Mouse (Mus musculus) MEL (cell line): ENCODE data around the gene Ptgds. TPM values are rescaled to one million over a fixed set of nuclear protein-coding genes. Genes with fewer than 3 reads are reported as not detected.

Experiments
- DNase-seq: peaks from one replicate; pipeline ENCODE4 v3.0.0; 2011; ENCODE audit warnings: low read depth, low spot score
- H3K27ac ChIP-seq: 2 replicates; pipeline ENCODE4 v1.5.1; 2012; ENCODE audit warnings: low read depth, mild to moderate bottlenecking, control low read depth, low read length, moderate library complexity; ENCODE audit not compliant: control insufficient read depth
- H3K27me3 ChIP-seq, 2 experiments: fragments of 150-350 bp in 1 of 2; sonication (generic) in 1 of 2; 2 replicates each; pipeline ENCODE4 v1.6.1; 2012; ENCODE audit warnings: low read length in 2 of 2, mild to moderate bottlenecking in 2 of 2, improper control_type of control experiment in 1 of 2, moderate library complexity in 1 of 2; ENCODE audit not compliant: insufficient read depth in 2 of 2, control insufficient read depth in 1 of 2
- H3K36me3 ChIP-seq, 2 experiments: 2 replicates each; pipeline ENCODE4 v1.6.1; 2012 to 2014; ENCODE audit warnings: low read length in 2 of 2, improper control_type of control experiment in 1 of 2, inconsistent platforms in 1 of 2, mild to moderate bottlenecking in 1 of 2; ENCODE audit not compliant: insufficient read depth in 2 of 2, control insufficient read depth in 1 of 2
- H3K4me1 ChIP-seq, 2 experiments: fragments of 150-350 bp in 1 of 2; sonication (generic) in 1 of 2; 2 replicates each; pipeline ENCODE4 v1.6.1; 2012; ENCODE audit warnings: low read length in 2 of 2, improper control_type of control experiment in 1 of 2, mild to moderate bottlenecking in 1 of 2; ENCODE audit not compliant: insufficient read depth in 2 of 2, control insufficient read depth in 1 of 2
- H3K4me3 ChIP-seq, 2 experiments: fragments of 150-350 bp in 1 of 2; sonication (generic) in 1 of 2; 2 replicates each; pipeline ENCODE4 v1.5.1; 2012; ENCODE audit warnings: low read depth in 2 of 2, low read length in 2 of 2, mild to moderate bottlenecking in 2 of 2, moderate library complexity in 2 of 2, control low read depth in 1 of 2, improper control_type of control experiment in 1 of 2; ENCODE audit not compliant: control insufficient read depth in 1 of 2, insufficient read depth in 1 of 2
- H3K79me2 ChIP-seq: 2 replicates; pipeline ENCODE4 v1.6.1; 2012; ENCODE audit warnings: mild to moderate bottlenecking, low read length, moderate library complexity; ENCODE audit not compliant: control insufficient read depth, poor library complexity, insufficient read depth
- H3K9ac ChIP-seq: 2 replicates; pipeline ENCODE4 v1.6.1; 2012; ENCODE audit warnings: low read depth, mild to moderate bottlenecking, control low read depth, low read length, moderate library complexity; ENCODE audit not compliant: control insufficient read depth, poor library complexity, severe bottlenecking
- H3K9me3 ChIP-seq: fragments of 150-350 bp; sonication (generic); replicated peaks from 2 replicates; pipeline ENCODE4 v1.6.1; 2012; ENCODE audit warnings: mild to moderate bottlenecking, low read length, improper control_type of control experiment, moderate library complexity; ENCODE audit not compliant: insufficient read depth
- BHLHE40 ChIP-seq: IDR thresholded peaks from 2 replicates; pipeline ENCODE4 v1.6.1; 2012; ENCODE audit warnings: low read depth, mild to moderate bottlenecking, inconsistent platforms, low read length, improper control_type of control experiment, borderline replicate concordance
- CHD1 ChIP-seq: IDR thresholded peaks from 2 replicates; pipeline ENCODE4 v1.6.1; 2012; ENCODE audit warnings: low read depth, mild to moderate bottlenecking, inconsistent platforms, low read length, improper control_type of control experiment
- CHD2 ChIP-seq: IDR thresholded peaks from 2 replicates; pipeline ENCODE4 v1.6.1; 2011; ENCODE audit warnings: low read length, improper control_type of control experiment
- ELF1 ChIP-seq: IDR thresholded peaks from 2 replicates; pipeline ENCODE4 v1.6.1; 2014; ENCODE audit warnings: low read depth, mild to moderate bottlenecking, inconsistent platforms, low read length, improper control_type of control experiment, moderate library complexity
- GATA1 ChIP-seq: IDR thresholded peaks from 2 replicates; pipeline ENCODE4 v1.6.1; 2011; ENCODE audit warnings: low read depth, low read length, improper control_type of control experiment
- JUND ChIP-seq: IDR thresholded peaks from 2 replicates; pipeline ENCODE4 v1.6.1; 2011; ENCODE audit warnings: low read depth, mild to moderate bottlenecking, improper control_type of control experiment, low read length
- KAT2A ChIP-seq: conservative IDR thresholded peaks from 2 replicates; pipeline ENCODE4 v1.6.1; 2012; ENCODE audit warnings: low read depth, low read length, improper control_type of control experiment, inconsistent platforms
- MAFK ChIP-seq: IDR thresholded peaks from 2 replicates; pipeline ENCODE4 v1.6.1; 2011; ENCODE audit warnings: low read depth, mild to moderate bottlenecking, low read length, improper control_type of control experiment, borderline replicate concordance
- MAX ChIP-seq: IDR thresholded peaks from 2 replicates; pipeline ENCODE4 v1.6.1; 2011; ENCODE audit warnings: low read length, improper control_type of control experiment
- MEF2A ChIP-seq: IDR thresholded peaks from 2 replicates; pipeline ENCODE4 v1.6.1; 2014; ENCODE audit warnings: low read depth, mild to moderate bottlenecking, inconsistent platforms, low read length, improper control_type of control experiment; ENCODE audit not compliant: poor library complexity, insufficient replicate concordance, severe bottlenecking; ENCODE audit errors: extremely low read depth
- MYB ChIP-seq: IDR thresholded peaks from 2 replicates; pipeline ENCODE4 v1.6.1; 2011; ENCODE audit warnings: mild to moderate bottlenecking, low read depth, low read length, improper control_type of control experiment
- MYC ChIP-seq: IDR thresholded peaks from 2 replicates; pipeline ENCODE4 v1.6.1; 2011; ENCODE audit warnings: low read depth, mild to moderate bottlenecking, low read length, improper control_type of control experiment, moderate library complexity
- NELFE ChIP-seq: IDR thresholded peaks from 2 replicates; pipeline ENCODE4 v1.6.1; 2011; ENCODE audit warnings: low read depth, low read length, improper control_type of control experiment
- POLR2AphosphoS2 ChIP-seq: IDR thresholded peaks from 2 replicates; pipeline ENCODE4 v1.6.1; 2011; ENCODE audit warnings: low read length, improper control_type of control experiment
- SIN3A ChIP-seq: IDR thresholded peaks from 2 replicates; pipeline ENCODE4 v1.6.1; 2012; ENCODE audit warnings: low read length, improper control_type of control experiment, inconsistent platforms
- TBP ChIP-seq: IDR thresholded peaks from 2 replicates; pipeline ENCODE4 v1.8.0; 2011; ENCODE audit warnings: low read depth, low read length, improper control_type of control experiment
- TCF12 ChIP-seq: IDR thresholded peaks from 2 replicates; pipeline ENCODE4 v1.6.1; 2014; ENCODE audit warnings: low read depth, mild to moderate bottlenecking, inconsistent platforms, low read length, improper control_type of control experiment, moderate library complexity
- UBTF ChIP-seq: IDR thresholded peaks from 2 replicates; pipeline ENCODE4 v1.6.1; 2012; ENCODE audit warnings: low read depth, mild to moderate bottlenecking, inconsistent platforms, low read length, improper control_type of control experiment, moderate library complexity, borderline replicate concordance; ENCODE audit not compliant: insufficient read depth
- USF1 ChIP-seq: IDR thresholded peaks from 2 replicates; pipeline ENCODE4 v1.6.1; 2014; ENCODE audit warnings: low read depth, mild to moderate bottlenecking, inconsistent platforms, low read length, improper control_type of control experiment, moderate library complexity
- polyA plus RNA-seq, 2 experiments: library from polyadenylated mRNA; stranded (reverse) in 1 of 2; unstranded in 1 of 2; fragments of >175 nt in 1 of 2; fragments of >200 nt in 1 of 2; gene quantifications; 2 replicates each; pipeline versions ENCODE4 v1.2.1 to v1.2.4; 2012; ENCODE audit warnings: low replicate concordance in 2 of 2, low read depth in 1 of 2; ENCODE audit not compliant: insufficient read length in 2 of 2, insufficient read depth in 1 of 2, missing spikeins in 1 of 2
- total RNA-seq: library from RNA; depleted of rRNA; stranded (reverse); fragments of 300-350 nt; gene quantifications from 2 replicates; pipeline ENCODE4 v1.2.3, GENCODE M21; 2012

Gene Ptgds
- total and polyA plus RNA-seq, 3 experiments = not detected

DNA sequence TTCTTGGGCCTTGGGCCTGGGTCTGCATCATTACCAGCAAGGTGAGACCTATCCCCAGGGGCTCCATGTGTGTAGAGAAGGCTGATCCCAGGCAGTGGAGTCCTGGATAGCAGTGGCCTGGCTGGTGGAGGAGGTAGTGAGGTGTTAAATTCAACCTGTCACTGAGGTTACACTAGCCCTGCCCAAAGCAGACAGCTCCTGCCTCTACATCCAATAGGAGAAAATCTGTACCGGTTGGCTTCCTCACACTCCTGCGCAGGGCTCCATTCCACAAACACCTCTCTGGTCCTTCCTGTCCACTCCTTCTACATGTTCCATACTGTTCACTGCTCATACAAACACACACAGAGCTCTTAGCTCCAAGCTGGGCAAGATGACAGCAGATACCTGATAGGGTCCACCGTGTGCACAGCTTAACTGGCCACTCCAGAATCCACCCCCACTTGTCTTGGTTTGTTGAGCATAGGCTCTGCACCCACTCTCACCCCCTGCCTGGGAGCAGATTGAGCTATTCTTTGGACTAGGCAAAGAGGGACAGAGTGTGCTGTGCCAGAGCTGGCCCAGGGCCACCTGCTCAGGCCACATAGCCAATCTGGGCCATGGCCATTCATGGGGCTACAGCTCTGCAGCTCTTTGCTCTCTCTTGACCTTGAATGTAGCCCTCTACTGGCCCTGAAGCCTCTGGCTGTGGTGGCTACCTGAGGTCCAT is 8.3 kb upstream of the Ptgds start:
- Histone ChIP-seq H3K9me3 (no peaks in the 10 kb centered on the region), H3K4me1 (no peaks in the 10 kb centered on the region), H3K79me2 (no peaks in the 10 kb centered on the region), H3K27me3 (no peaks in the 10 kb centered on the region), H3K4me3 (no peak overlapping the region), H3K36me3 (no peaks in the 10 kb centered on the region), H3K9ac (no peak overlapping the region), H3K27ac (no peak overlapping the region)
- no peak for TF ChIP-seq MAX
- TF ChIP-seq TBP = no peak
- no peak for TF ChIP-seq USF1
- TF ChIP-seq POLR2AphosphoS2 = no peak
- no peak for TF ChIP-seq CHD2
- no peak for TF ChIP-seq MEF2A
- TF ChIP-seq MYC = no peak
- no peak for TF ChIP-seq JUND
- no peak for TF ChIP-seq GATA1
- TF ChIP-seq NELFE = no peak
- TF ChIP-seq CHD1 = no peak
- TF ChIP-seq MAFK = no peak
- TF ChIP-seq UBTF = no peak
- TF ChIP-seq TCF12 = no peak
- DNase-seq = no peak

DNA sequence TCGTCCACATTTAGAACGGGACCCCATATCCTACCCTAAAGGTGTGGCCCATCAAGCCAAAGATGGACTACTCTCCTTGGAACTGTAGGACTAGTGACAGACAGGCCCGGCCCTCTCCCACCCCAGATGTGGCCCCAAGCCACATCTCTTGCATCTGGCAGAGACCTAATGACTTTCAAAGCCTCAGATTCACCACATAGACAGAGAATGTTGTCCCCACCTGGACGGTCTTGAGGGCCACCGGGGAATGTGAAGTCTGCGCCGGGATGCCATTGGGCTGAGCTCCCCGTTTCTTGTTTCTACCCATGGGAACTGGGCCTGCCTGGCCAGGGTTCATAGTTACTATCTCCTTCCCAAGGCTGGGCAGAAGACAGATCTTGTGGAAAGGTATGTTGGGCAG is 7.7 kb upstream of the Ptgds start:
- Histone ChIP-seq H3K4me3 (no peak overlapping the region), H3K36me3 (no peaks in the 10 kb centered on the region), H3K4me1 (no peaks in the 10 kb centered on the region), H3K27me3 (no peaks in the 10 kb centered on the region), H3K27ac (no peak overlapping the region), H3K79me2 (no peaks in the 10 kb centered on the region), H3K9ac (no peak overlapping the region), H3K9me3 (no peaks in the 10 kb centered on the region)
- DNase-seq = no peak
- TF ChIP-seq ELF1 (no peak), MYB (no peak), GATA1 (no peak), MEF2A (no peak), BHLHE40 (no peak), SIN3A (no peak), KAT2A (no peak), MAX (no peak)
